In the genomic region with DNA sequence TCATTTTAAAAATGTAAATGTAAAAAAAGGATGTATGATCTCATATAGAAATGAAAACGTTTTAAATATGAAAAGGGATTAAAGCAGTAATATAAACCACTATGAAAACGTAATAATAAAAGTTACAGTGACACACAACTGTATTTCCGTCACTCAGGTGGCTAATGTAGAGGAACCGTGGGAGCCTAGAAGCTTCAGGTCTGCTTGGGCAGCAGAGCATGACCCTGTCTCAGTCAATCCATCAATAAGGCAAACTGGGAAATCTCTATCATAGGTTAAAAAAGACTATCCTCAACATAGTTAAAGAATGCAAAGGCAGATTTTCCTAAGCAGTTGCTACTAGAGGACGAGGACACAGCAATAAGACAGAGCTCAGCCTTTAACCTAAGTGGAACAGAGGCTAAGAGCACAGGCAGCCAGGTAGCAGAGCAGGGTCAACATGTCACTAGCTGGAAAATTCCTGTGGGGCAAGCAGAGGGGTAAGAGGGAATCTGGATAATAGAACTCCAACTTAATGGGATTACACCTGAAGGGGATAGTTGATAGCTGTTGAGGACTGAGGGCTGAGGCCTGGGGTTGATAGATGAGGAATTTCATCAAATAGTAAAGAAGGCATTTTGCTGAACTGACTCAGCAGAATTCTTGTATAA, we compare ENCODE assay signal across 25 mouse cellular contexts.
"Had no signal": no experiment of that assay in that cellular context is flagged by ENCODE, and none has a peak within 500 bp of the region (broad histone marks: within the 10 kb centered on the region; RNA-seq: fewer than 3 reads in every experiment).

No protein-coding gene starts in this region.

- H3K27ac ChIP-seq: heart, embryonic 13.5 days; heart, embryonic 15.5 days; hindbrain, embryonic 10.5 days; hindbrain, embryonic 12.5 days; hindbrain, embryonic 14.5 days; intestine, embryonic 15.5 days; kidney, postnatal 0 days; layer of hippocampus, adult 2 months; left cerebral cortex, adult 2 months; limb, embryonic 10.5 days; limb, embryonic 12.5 days; liver, embryonic 13.5 days had no signal

- H3K36me3 ChIP-seq: heart, embryonic 13.5 days; heart, embryonic 15.5 days; hindbrain, embryonic 10.5 days; hindbrain, embryonic 12.5 days; intestine, embryonic 15.5 days; limb, embryonic 10.5 days; limb, embryonic 12.5 days; liver, embryonic 13.5 days had no signal

- DNase-seq: forebrain, postnatal 0 days; gastrocnemius, postnatal 25 days; heart, adult 18-20 months; heart, postnatal 4 days; kidney, adult 8-10 months; kidney, postnatal 25 days; kidney, postnatal 4 days; liver; liver, embryonic 13.5 days had no signal

- H3K4me3 ChIP-seq: heart, embryonic 13.5 days; heart, embryonic 15.5 days; hindbrain, embryonic 10.5 days; hindbrain, embryonic 12.5 days; intestine, embryonic 15.5 days; layer of hippocampus, adult 2 months; left cerebral cortex, adult 2 months; limb, embryonic 10.5 days; limb, embryonic 12.5 days; liver, embryonic 13.5 days had no signal

- ATAC-seq: forebrain, postnatal 0 days; hindbrain, embryonic 16.5 days; inflammation-experienced regulatory T-cells, adult 6 months; intestine, embryonic 15.5 days; intestine, postnatal 0 days had no signal

- H3K9ac ChIP-seq: forebrain, postnatal 0 days; heart, embryonic 13.5 days; heart, embryonic 15.5 days; hindbrain, embryonic 12.5 days; hindbrain, embryonic 14.5 days; intestine, embryonic 15.5 days; limb, embryonic 12.5 days; liver, embryonic 13.5 days had no signal

- H3K4me2 ChIP-seq: heart, embryonic 11.5 days; heart, embryonic 13.5 days; heart, embryonic 15.5 days; hindbrain, embryonic 12.5 days; hindbrain, embryonic 14.5 days; intestine, embryonic 15.5 days; limb, embryonic 12.5 days; liver, embryonic 11.5 days; liver, embryonic 13.5 days had no signal

- H3K27me3 ChIP-seq: heart, embryonic 13.5 days; heart, embryonic 15.5 days; hindbrain, embryonic 12.5 days; intestine, embryonic 15.5 days; limb, embryonic 12.5 days; liver, embryonic 13.5 days had no signal

- H3K9me3 ChIP-seq: heart, embryonic 13.5 days; heart, embryonic 15.5 days; hindbrain, embryonic 10.5 days; hindbrain, embryonic 12.5 days; intestine, embryonic 15.5 days; limb, embryonic 10.5 days; limb, embryonic 12.5 days; liver, embryonic 13.5 days had no signal

- H3K4me1 ChIP-seq: heart, embryonic 13.5 days; heart, embryonic 15.5 days; hindbrain, embryonic 10.5 days; hindbrain, embryonic 12.5 days; intestine, embryonic 15.5 days; limb, embryonic 10.5 days; limb, embryonic 12.5 days; liver, embryonic 13.5 days had no signal
